Mouse (Mus musculus) CH12.LX (cell line): ENCODE results near the gene Rap1gds1.

Experiments
- CHD2 ChIP-seq: IDR thresholded peaks from 2 replicates; pipeline ENCODE4 v1.6.1; 2011; ENCODE audit warnings: low read length, improper control_type of control experiment
- CTCF ChIP-seq, 2 experiments: IDR thresholded peaks in 1 of 2; conservative IDR thresholded peaks in 1 of 2; 2 replicates each; pipeline ENCODE4 v1.5.1; 2011 to 2012; ENCODE audit warnings: low read depth in 2 of 2, low read length in 2 of 2, improper control_type of control experiment in 1 of 2, inconsistent platforms in 1 of 2, mild to moderate bottlenecking in 1 of 2, moderate library complexity in 1 of 2
- E2F4 ChIP-seq: IDR thresholded peaks from 2 replicates; pipeline ENCODE4 v1.6.1; 2011; ENCODE audit warnings: low read depth, low read length, improper control_type of control experiment; ENCODE audit not compliant: insufficient replicate concordance
- MAFK ChIP-seq: IDR thresholded peaks from 2 replicates; pipeline ENCODE4 v1.6.1; 2011; ENCODE audit warnings: low read length, improper control_type of control experiment; ENCODE audit not compliant: insufficient replicate concordance
- MAX ChIP-seq: IDR thresholded peaks from 2 replicates; pipeline ENCODE4 v1.6.1; 2011; ENCODE audit warnings: low read length, improper control_type of control experiment
- MAZ ChIP-seq: IDR thresholded peaks from 2 replicates; pipeline ENCODE4 v1.6.1; 2012; ENCODE audit warnings: low read depth, mild to moderate bottlenecking, inconsistent platforms, low read length, improper control_type of control experiment, moderate library complexity
- MEF2A ChIP-seq: IDR thresholded peaks from 2 replicates; pipeline ENCODE4 v1.6.1; 2014; ENCODE audit warnings: low read depth, mild to moderate bottlenecking, inconsistent platforms, low read length, improper control_type of control experiment, borderline replicate concordance
- NELFE ChIP-seq: IDR thresholded peaks from 2 replicates; pipeline ENCODE4 v1.6.1; 2011; ENCODE audit warnings: low read depth, low read length, improper control_type of control experiment
- POLR2A ChIP-seq: IDR thresholded peaks from 2 replicates; pipeline ENCODE4 v1.6.1; 2011; ENCODE audit warnings: low read depth, mild to moderate bottlenecking, improper control_type of control experiment, low read length
- RCOR1 ChIP-seq: conservative IDR thresholded peaks from 2 replicates; pipeline ENCODE4 v1.6.1; 2012; ENCODE audit warnings: low read depth, mild to moderate bottlenecking, inconsistent platforms, low read length, improper control_type of control experiment
- SIN3A ChIP-seq: IDR thresholded peaks from 2 replicates; pipeline ENCODE4 v1.6.1; 2012; ENCODE audit warnings: low read length, improper control_type of control experiment, inconsistent platforms
- TBP ChIP-seq: conservative IDR thresholded peaks from 2 replicates; pipeline ENCODE4 v1.6.1; 2011; ENCODE audit warnings: low read depth, low read length, improper control_type of control experiment
- UBTF ChIP-seq: IDR thresholded peaks from 2 replicates; pipeline ENCODE4 v1.6.1; 2012; ENCODE audit warnings: low read depth, mild to moderate bottlenecking, inconsistent platforms, low read length, improper control_type of control experiment, moderate library complexity
- ZC3H11A ChIP-seq: IDR thresholded peaks from 2 replicates; pipeline ENCODE4 v1.6.1; 2012; ENCODE audit warnings: low read depth, mild to moderate bottlenecking, inconsistent platforms, low read length, improper control_type of control experiment

DNA sequence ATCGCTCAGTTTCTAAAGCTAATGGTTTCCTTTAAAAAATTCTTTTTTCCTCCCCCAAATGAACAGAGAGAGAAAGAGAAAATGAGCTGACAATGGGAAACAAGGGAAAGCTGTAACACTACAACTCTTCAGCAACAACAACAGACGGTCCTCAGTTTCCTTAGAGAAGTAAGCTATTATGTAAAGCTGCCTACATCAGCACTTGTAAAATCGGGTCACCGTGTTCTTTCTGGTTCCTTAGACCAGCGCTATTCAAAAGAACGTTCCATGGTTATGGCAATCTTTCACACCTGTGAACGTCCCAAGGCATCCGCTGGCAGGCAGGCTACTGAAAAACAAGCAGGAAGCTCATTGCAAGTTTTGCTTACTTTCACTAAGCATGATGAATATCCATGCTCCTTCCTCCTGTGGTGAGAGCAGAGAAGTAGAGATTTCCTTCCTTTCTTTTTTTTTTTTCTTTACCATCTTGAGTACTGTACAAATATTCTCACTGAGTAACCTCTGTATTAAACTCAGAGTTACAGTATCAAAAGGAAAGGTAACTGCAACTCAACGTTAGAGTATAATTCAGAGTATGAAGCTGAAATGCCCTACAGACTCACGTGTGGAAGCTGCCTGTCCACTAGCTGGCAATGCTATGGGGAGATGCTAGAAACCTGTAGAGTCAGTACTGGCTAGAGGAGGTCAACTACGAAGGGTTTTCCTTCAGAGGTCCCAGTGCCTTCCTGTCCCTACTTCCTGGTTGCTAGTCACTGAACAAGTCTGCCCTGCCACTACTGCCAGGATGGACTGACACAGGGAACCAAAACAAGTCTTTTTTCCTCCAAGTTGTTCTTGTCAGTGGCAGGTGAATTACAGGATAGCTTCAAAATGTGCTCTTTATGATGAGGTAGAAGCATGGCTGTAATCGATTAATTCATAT lies 26.0 kb downstream of the Rap1gds1 start:
- TF ChIP-seq CTCF (conservative IDR thresholded peaks at IDR 0.05 in 1 of 2, IDR thresholded peaks at IDR 0.05 in 1 of 2; ENCODE audit: low read depth in 2 of 2, low read length in 2 of 2) (no peak), SIN3A (no peak), NELFE (no peak), MAX (no peak), POLR2A (no peak), RCOR1 (no peak), MAZ (no peak), ZC3H11A (no peak), MAFK (no peak), MEF2A (no peak), TBP (no peak), CHD2 (no peak), UBTF (no peak), E2F4 (no peak)
